Mouse (Mus musculus): ENCODE data around the gene Nrap. TPM values are rescaled to one million over a fixed set of nuclear protein-coding genes. Genes with fewer than 3 reads are reported as not detected.
A peak's percentile ranks its signal among the peaks of the same experiment; 100 is the strongest.

Nrap gene
- total and polyA plus RNA-seq, 3 experiments: 0.08 to 0.11 TPM; not detected in 1

DNA sequence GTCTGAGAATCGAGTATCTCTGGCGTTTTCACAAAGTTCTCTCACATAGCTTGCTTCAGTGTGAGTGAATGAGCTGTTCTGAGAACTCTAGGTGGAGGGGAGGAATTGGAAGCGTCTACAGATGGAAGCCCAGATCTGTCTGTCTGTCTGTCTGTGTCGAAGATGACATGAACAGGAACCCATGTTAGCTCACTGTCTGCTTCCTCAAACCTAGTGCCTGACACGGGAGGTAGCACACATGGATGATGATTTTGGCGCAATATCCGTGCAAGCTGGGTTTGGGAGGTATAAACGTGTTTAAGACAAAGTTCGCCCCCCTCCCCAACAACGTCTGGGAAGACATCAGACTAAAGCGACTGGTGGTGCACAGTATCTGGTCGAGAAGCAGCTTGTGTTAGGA lies 6.4 kb upstream of the Nrap start:
- Histone ChIP-seq H3K4me3 (ENCODE audit: control insufficient read depth in 1 of 2, insufficient read depth in 1 of 2, low read depth in 2 of 2, low read length in 2 of 2) (peak overlapping the region; percentile 53 to 74), H3K36me3 (ENCODE audit: control insufficient read depth in 1 of 2, insufficient read depth in 2 of 2, low read length in 2 of 2) (peaks cover 0 to 49% of the 10 kb centered on the region in 2 experiments; a peak in 3 of 4 replicates), H3K27me3 (ENCODE audit: control insufficient read depth in 1 of 2, insufficient read depth in 2 of 2, low read length in 2 of 2) (no peaks in the 10 kb centered on the region), H3K9ac (ENCODE audit: control insufficient read depth, low read depth, low read length, poor library complexity, severe bottlenecking) (peak overlapping the region; percentile 70), H3K27ac (ENCODE audit: control insufficient read depth, low read depth, low read length) (peak overlapping the region; percentile 95), H3K4me1 (ENCODE audit: control insufficient read depth in 1 of 2, insufficient read depth in 2 of 2, low read length in 2 of 2) (peaks cover 40 to 74% of the 10 kb centered on the region in 2 experiments), H3K79me2 (ENCODE audit: control insufficient read depth, insufficient read depth, low read length, poor library complexity) (peaks cover 33% of the 10 kb centered on the region), H3K9me3 (replicated peaks; ENCODE audit: insufficient read depth, low read length) (no peaks in the 10 kb centered on the region)
- peak; percentile 82 for DNase-seq (ENCODE audit: low read depth, low spot score)
- TF ChIP-seq UBTF (IDR thresholded peaks at IDR 0.05; ENCODE audit: borderline replicate concordance, insufficient read depth, low read depth, low read length): no peak
- TF ChIP-seq RCOR1 (IDR thresholded peaks at IDR 0.05; ENCODE audit: low read depth, low read length): no peak
- peak; percentile 10; the same call in 1 of the 2 replicates for TF ChIP-seq MXI1 (IDR thresholded peaks at IDR 0.05; ENCODE audit: low read depth, low read length)
- TF ChIP-seq SIN3A (IDR thresholded peaks at IDR 0.05; ENCODE audit: low read length): 0 out of 2 replicates have a peak, but pooled peaks have one; percentile 13
- 0 out of 2 replicates have a peak, but pooled peaks have one; percentile 18 for TF ChIP-seq ETS1 (IDR thresholded peaks at IDR 0.05; ENCODE audit: low read depth, low read length)
- 0 out of 2 replicates have a peak, but pooled peaks have one; percentile 4 for TF ChIP-seq TBP (IDR thresholded peaks at IDR 0.05; ENCODE audit: low read depth, low read length)

DNA sequence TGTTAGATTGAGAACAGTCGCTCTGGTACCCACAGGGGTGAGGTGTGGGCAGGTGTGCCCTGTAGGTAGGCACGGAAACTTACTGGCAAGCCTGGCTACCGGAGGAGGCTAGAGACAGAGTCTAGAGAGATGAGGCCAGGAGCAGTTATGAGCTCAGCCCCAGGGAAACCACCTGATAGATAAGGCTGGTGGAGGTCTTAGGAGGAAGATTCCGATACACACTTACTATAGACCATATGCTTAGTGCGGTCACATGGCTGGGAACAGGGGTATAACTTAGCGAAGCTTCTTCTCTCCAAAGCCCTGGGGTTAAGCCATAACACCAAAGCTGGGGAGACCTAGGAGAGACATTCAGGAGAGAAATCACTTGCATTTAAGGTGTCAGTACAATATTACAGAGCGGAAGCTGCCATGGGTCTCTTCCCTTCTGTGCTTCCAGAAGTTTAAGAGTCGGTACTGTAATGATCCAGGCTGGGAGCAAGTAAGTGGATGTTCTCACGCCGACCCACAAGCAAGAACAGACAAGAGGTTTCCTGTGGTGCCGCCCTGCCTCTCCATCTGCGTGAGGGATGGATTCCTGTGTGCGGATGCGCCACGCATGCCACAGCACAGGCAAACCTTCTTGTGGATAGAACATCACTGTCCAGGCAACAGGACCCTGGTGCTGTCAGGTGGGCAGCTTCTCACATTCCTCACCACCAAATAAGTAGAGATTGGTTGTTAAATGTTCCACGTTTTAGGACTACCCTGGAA lies 5.5 kb upstream of the Nrap start:
- no peaks in the 10 kb centered on the region for H3K9me3 ChIP-seq (replicated peaks; ENCODE audit: insufficient read depth, low read length)
- peak overlapping the region; percentile 95 for H3K27ac ChIP-seq (ENCODE audit: control insufficient read depth, low read depth, low read length)
- H3K9ac ChIP-seq (ENCODE audit: control insufficient read depth, low read depth, low read length, poor library complexity, severe bottlenecking): no peak overlapping the region
- no peaks in the 10 kb centered on the region for H3K27me3 ChIP-seq (ENCODE audit: control insufficient read depth in 1 of 2, insufficient read depth in 2 of 2, low read length in 2 of 2)
- TF ChIP-seq NELFE (IDR thresholded peaks at IDR 0.05; ENCODE audit: low read depth, low read length): no peak
- TF ChIP-seq MAFK (IDR thresholded peaks at IDR 0.05; ENCODE audit: borderline replicate concordance, low read depth, low read length): no peak
- peak; percentile 75 for TF ChIP-seq USF1 (IDR thresholded peaks at IDR 0.05; ENCODE audit: low read depth, low read length)
- no peak for TF ChIP-seq ZNF384 (IDR thresholded peaks at IDR 0.05; ENCODE audit: low read depth, low read length)
- 0 out of 2 replicates have a peak, but pooled peaks have one; percentile 39 for TF ChIP-seq SIN3A (IDR thresholded peaks at IDR 0.05; ENCODE audit: low read length)
- TF ChIP-seq USF2 (IDR thresholded peaks at IDR 0.05; ENCODE audit: borderline replicate concordance in 1 of 2, insufficient read depth in 1 of 2, low read depth in 1 of 2, low read length in 2 of 2): no peak
- 0 out of 2 replicates have a peak, but pooled peaks have one; percentile 36 for TF ChIP-seq MYC (IDR thresholded peaks at IDR 0.05; ENCODE audit: low read depth, low read length)
- TF ChIP-seq CHD2 (IDR thresholded peaks at IDR 0.05; ENCODE audit: low read length): no peak
- no peak for TF ChIP-seq POLR2AphosphoS2 (IDR thresholded peaks at IDR 0.05; ENCODE audit: low read length)
- no peak for TF ChIP-seq JUND (IDR thresholded peaks at IDR 0.05; ENCODE audit: low read depth, low read length)
- TF ChIP-seq GATA1 (IDR thresholded peaks at IDR 0.05; ENCODE audit: low read depth, low read length): peak; percentile 48; the same call in 1 of the 2 replicates
- peak in 1 of 2 experiments; percentile 42; a peak in 1 of 4 replicates for TF ChIP-seq EP300 (IDR thresholded peaks at IDR 0.05; ENCODE audit: low read depth in 1 of 2, low read length in 2 of 2)
- no peak for TF ChIP-seq MYB (IDR thresholded peaks at IDR 0.05; ENCODE audit: low read depth, low read length)
- peak; percentile 80 for TF ChIP-seq ETS1 (IDR thresholded peaks at IDR 0.05; ENCODE audit: low read depth, low read length)
- TF ChIP-seq SMC3 (IDR thresholded peaks at IDR 0.05; ENCODE audit: low read depth, low read length): no peak
- peak; percentile 33; the same call in 1 of the 2 replicates for TF ChIP-seq MAX (IDR thresholded peaks at IDR 0.05; ENCODE audit: low read length)
- no peak for TF ChIP-seq NRF1 (IDR thresholded peaks at IDR 0.05; ENCODE audit: insufficient read depth, low read depth, low read length, poor library complexity, severe bottlenecking)
- TF ChIP-seq TBP (IDR thresholded peaks at IDR 0.05; ENCODE audit: low read depth, low read length): no peak
- TF ChIP-seq POLR2A (IDR thresholded peaks at IDR 0.05; ENCODE audit: control insufficient read depth in 1 of 2, insufficient read depth in 1 of 2, low read depth in 1 of 2, low read length in 2 of 2, poor library complexity in 1 of 2): peak in 1 of 2 experiments; percentile 34; a peak in 1 of 4 replicates
- H3K79me2 ChIP-seq (ENCODE audit: control insufficient read depth, insufficient read depth, low read length, poor library complexity): peaks cover 29% of the 10 kb centered on the region
- H3K4me1 ChIP-seq (ENCODE audit: control insufficient read depth in 1 of 2, insufficient read depth in 2 of 2, low read length in 2 of 2): peaks cover 47 to 79% of the 10 kb centered on the region in 2 experiments
- DNase-seq (ENCODE audit: low read depth, low spot score): peak; percentile 52
- peaks cover 0 to 56% of the 10 kb centered on the region in 2 experiments; a peak in 3 of 4 replicates for H3K36me3 ChIP-seq (ENCODE audit: control insufficient read depth in 1 of 2, insufficient read depth in 2 of 2, low read length in 2 of 2)
- H3K4me3 ChIP-seq (ENCODE audit: control insufficient read depth in 1 of 2, insufficient read depth in 1 of 2, low read depth in 2 of 2, low read length in 2 of 2): no peak overlapping the region
